Mouse (Mus musculus) myocyte (in vitro differentiated cells): ENCODE results near the gene Gm42906. TPM values are rescaled to one million over a fixed set of nuclear protein-coding genes. Genes with fewer than 3 reads are reported as not detected.

Source experiments
- H3K27me3 ChIP-seq: one replicate; pipeline ENCODE4 v1.6.1; 2011; ENCODE audit not compliant: control insufficient read depth, insufficient read depth, insufficient read length
- H3K36me3 ChIP-seq: one replicate; pipeline ENCODE4 v1.6.1; 2011; ENCODE audit not compliant: control insufficient read depth, insufficient read depth
- H3K4me2 ChIP-seq: one replicate; pipeline ENCODE4 v1.6.1; 2011; ENCODE audit warnings: low read depth, control low read depth
- H3K4me3 ChIP-seq: one replicate; pipeline ENCODE4 v1.5.1; 2011; ENCODE audit warnings: mild to moderate bottlenecking, control low read depth, moderate library complexity
- H3K79me2 ChIP-seq: one replicate; pipeline ENCODE4 v1.6.1; 2011; ENCODE audit not compliant: control insufficient read depth, insufficient read depth
- H3ac ChIP-seq: one replicate; pipeline ENCODE4 v1.6.1; 2011; ENCODE audit not compliant: control insufficient read depth, insufficient read length
- CEBPB ChIP-seq: IDR thresholded peaks from 2 replicates; pipeline ENCODE4 v1.6.1; 2011; ENCODE audit warnings: mild to moderate bottlenecking, moderate library complexity; ENCODE audit not compliant: poor library complexity, insufficient read depth, severe bottlenecking
- E2F4 ChIP-seq: IDR thresholded peaks from one replicate; pipeline ENCODE4 v1.6.1; 2011; ENCODE audit warnings: mild to moderate bottlenecking, control low read depth, moderate library complexity; ENCODE audit not compliant: insufficient read depth
- MAX ChIP-seq: IDR thresholded peaks from one replicate; pipeline ENCODE4 v1.6.1; 2011; ENCODE audit warnings: low read depth, mild to moderate bottlenecking, control low read depth
- MYOD1 ChIP-seq, 3 experiments: IDR thresholded peaks; one replicate each; pipeline ENCODE4 v1.6.1; 2011; ENCODE audit warnings: control low read depth in 2 of 3, low read depth in 2 of 3, mild to moderate bottlenecking in 2 of 3, moderate library complexity in 1 of 3; ENCODE audit not compliant: insufficient read length in 2 of 3, control insufficient read depth in 1 of 3
- MYOG ChIP-seq, 3 experiments: IDR thresholded peaks; one replicate each; pipeline ENCODE4 v1.6.1; 2011; ENCODE audit warnings: control low read depth in 2 of 3, low read depth in 2 of 3, mild to moderate bottlenecking in 2 of 3; ENCODE audit not compliant: insufficient read length in 2 of 3, control insufficient read depth in 1 of 3, insufficient read depth in 1 of 3
- POLR2A ChIP-seq: IDR thresholded peaks from one replicate; pipeline ENCODE4 v1.6.1; 2011; ENCODE audit warnings: low read depth, mild to moderate bottlenecking, control low read depth, moderate library complexity; ENCODE audit not compliant: insufficient read length
- POLR2AphosphoS2 ChIP-seq: IDR thresholded peaks from one replicate; pipeline ENCODE4 v1.6.1; 2011; ENCODE audit warnings: low read depth, control low read depth; ENCODE audit not compliant: insufficient read length
- REST ChIP-seq: IDR thresholded peaks from one replicate; pipeline ENCODE4 v1.6.1; 2011; ENCODE audit warnings: mild to moderate bottlenecking, control low read depth, moderate library complexity; ENCODE audit not compliant: insufficient read depth, insufficient read length
- SRF ChIP-seq: IDR thresholded peaks from one replicate; pipeline ENCODE4 v1.6.1; 2011; ENCODE audit warnings: low read depth; ENCODE audit not compliant: control insufficient read depth, insufficient read length
- TCF12 ChIP-seq: IDR thresholded peaks from one replicate; pipeline ENCODE4 v1.6.1; 2011; ENCODE audit warnings: mild to moderate bottlenecking, control low read depth; ENCODE audit not compliant: poor library complexity, insufficient read depth, severe bottlenecking
- TCF3 ChIP-seq: IDR thresholded peaks from one replicate; pipeline ENCODE4 v1.6.1; 2011; ENCODE audit warnings: low read depth, control low read depth; ENCODE audit not compliant: insufficient read length
- USF1 ChIP-seq: IDR thresholded peaks from one replicate; pipeline ENCODE4 v1.6.1; 2011; ENCODE audit warnings: low read depth, mild to moderate bottlenecking, control low read depth, moderate library complexity
- polyA plus RNA-seq: library from polyadenylated mRNA; unstranded; fragments of >200 nt; fragmentation: generic; extraction: Trizol; gene quantifications from one replicate; pipeline ENCODE4 v1.2.1, GENCODE M21; 2012; ENCODE audit warnings: missing spikeins

Gm42906 gene
- polyA plus RNA-seq, 1 experiment: not detected

DNA sequence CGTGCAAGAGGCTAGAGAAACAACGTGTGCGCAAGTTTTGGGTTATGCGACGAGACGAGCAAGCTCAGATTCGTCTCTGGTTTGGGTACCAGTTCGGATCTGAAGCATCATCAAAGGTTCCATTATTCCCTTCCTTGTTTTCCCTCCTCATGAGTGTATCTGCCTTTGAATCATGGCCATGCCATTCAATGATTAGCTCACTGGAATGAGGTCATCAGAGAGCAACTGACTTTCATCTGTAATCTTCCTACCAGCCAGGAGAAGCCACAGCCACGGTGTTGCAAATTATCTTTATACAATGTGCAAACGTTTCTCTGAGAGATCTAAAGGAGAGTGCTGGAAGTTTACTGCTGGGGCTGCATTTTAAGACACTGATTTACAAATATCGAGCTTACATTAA lies 240.6 kb downstream of the Gm42906 start:
- H3K4me2 ChIP-seq: peak overlapping the region; percentile 74
- TF ChIP-seq POLR2AphosphoS2: no peak
- no peak for TF ChIP-seq TCF3
- no peak for TF ChIP-seq REST
- no peak for TF ChIP-seq MYOG (IDR thresholded peaks at IDR 0.05; ENCODE audit: control insufficient read depth in 1 of 3, insufficient read depth in 1 of 3, insufficient read length in 2 of 3, low read depth in 2 of 3)
- TF ChIP-seq TCF12: no peak
- no peaks in the 10 kb centered on the region for H3K27me3 ChIP-seq
- peak overlapping the region; percentile 76 for H3K4me3 ChIP-seq
- peaks cover 6% of the 10 kb centered on the region for H3K36me3 ChIP-seq
- H3K79me2 ChIP-seq: peaks cover 76% of the 10 kb centered on the region
- H3ac ChIP-seq: no peak overlapping the region

DNA sequence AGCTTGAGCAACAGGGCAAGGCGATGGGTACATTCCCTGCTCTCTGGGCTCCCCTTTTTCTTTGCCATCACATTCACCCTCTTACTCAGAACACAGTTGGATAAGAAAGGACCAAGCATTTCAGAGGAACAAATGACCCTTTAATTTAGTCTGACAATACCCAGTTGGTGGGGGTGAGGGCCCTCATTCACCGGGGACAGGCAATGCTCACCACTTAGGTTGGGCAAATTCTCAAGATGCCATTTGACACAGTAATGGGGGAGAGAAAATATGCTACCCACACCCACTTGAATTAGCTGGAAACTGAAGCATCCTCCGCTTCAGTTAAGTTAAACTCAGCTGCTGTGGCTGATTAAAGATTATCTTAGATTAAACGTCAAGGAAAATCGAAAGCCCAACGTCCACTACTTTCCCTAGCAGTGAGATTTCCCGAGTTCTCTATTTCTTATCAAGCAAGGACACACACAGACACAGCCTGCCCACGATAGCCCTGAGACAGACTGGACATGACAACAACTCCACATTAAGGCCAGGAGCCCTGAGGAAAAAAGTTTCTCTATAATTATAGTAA lies 242.6 kb downstream of the Gm42906 start:
- Histone ChIP-seq H3K79me2 (peaks cover 96% of the 10 kb centered on the region), H3ac (no peak overlapping the region), H3K36me3 (peaks cover 14% of the 10 kb centered on the region), H3K27me3 (no peaks in the 10 kb centered on the region), H3K4me3 (peak overlapping the region; percentile 8), H3K4me2 (peak overlapping the region; percentile 74)
- TF ChIP-seq TCF12: no peak
- TF ChIP-seq POLR2A: peak; percentile 7

DNA sequence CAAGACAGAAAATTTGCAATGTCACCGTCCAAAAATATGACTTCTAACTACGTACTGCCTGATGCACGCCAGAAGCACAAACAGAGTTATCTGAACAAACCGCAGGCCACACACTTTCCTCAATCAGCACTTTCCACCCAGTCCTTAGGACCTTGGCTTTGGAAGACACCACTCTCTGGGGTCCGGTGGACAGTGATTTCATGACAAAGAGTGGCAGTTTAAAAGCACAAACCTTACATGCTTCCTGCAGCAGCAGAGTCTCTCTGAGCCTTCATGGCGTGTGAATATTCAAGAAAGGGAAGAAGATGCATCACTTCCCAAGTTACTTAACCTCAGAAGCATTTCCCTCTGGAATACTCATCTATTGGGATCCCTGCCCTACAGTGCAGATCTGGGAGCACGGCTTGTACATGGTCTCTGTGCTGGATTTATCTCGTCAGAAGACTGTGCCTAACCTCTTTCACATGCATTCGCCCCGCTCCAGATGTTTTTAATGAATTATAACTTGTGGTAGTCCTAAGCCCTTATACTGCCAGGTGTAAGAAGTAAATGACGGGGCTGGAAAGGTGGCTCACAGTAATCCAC lies 244.2 kb downstream of the Gm42906 start:
- no peak overlapping the region for H3K4me2 ChIP-seq
- H3K4me3 ChIP-seq: no peak overlapping the region
- TF ChIP-seq MYOD1 (IDR thresholded peaks at IDR 0.05; ENCODE audit: control insufficient read depth in 1 of 3, insufficient read length in 2 of 3, low read depth in 2 of 3) (no peak), POLR2AphosphoS2 (no peak), CEBPB (no peak), USF1 (no peak), E2F4 (no peak), MYOG (IDR thresholded peaks at IDR 0.05; ENCODE audit: control insufficient read depth in 1 of 3, insufficient read depth in 1 of 3, insufficient read length in 2 of 3, low read depth in 2 of 3) (no peak), TCF12 (no peak), TCF3 (no peak), SRF (no peak), MAX (no peak), POLR2A (no peak), REST (no peak)

DNA sequence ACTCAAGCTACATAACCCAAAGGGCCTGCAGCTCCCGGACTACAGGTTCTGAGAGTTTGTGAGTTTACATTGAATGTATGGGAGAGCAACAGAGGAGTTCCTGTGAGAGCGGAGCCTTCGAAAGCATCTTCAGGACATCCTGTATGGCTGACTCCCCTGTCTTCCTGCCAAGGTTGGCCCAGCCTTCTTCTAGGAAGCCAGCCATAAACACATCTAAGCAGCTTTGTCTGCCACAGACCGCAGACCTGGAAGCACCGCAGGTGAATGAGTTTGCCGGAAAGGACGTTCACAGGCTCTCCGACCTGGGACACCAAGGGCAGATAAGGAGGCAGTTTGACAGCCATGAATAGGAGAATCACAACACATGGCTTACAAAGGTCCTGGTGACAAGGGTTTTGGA lies 246.7 kb downstream of the Gm42906 start:
- H3ac ChIP-seq: no peak overlapping the region

More for the DNA sequence above, 244.2 kb downstream of the Gm42906 start:
- Histone ChIP-seq H3K36me3 (peaks cover 24% of the 10 kb centered on the region), H3K27me3 (no peaks in the 10 kb centered on the region), H3K79me2 (peaks cover 100% of the 10 kb centered on the region), H3ac (no peak overlapping the region)

DNA sequence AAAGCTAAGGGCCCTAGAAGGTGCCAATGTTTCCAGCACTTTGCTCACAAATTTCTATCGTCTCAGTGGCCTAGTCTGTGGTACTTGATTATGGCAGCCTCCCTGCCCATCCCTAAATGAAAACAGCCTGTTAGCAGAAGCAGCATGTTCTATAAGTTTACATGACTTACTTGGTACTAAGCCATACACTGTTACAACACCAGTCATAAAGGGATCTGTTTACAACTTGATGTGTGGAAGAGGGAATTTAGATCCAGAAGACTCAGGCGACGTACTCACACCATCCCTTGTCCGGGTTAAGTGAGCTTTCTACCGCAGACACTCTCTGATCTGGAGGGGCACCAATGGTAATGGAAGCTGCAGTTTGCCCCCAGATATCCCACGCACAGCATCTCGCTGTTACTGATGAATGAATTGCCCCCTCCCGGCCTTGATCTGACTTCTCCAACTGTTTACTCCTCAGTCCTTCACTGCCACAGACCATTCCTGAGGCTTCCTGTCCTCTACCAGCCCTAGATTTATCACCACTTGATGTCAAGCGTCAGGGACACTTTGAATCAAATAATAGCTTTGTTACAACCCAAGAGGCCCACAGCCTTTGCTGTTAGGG lies 247.7 kb downstream of the Gm42906 start:
- Histone ChIP-seq H3K4me3 (no peak overlapping the region), H3ac (no peak overlapping the region), H3K27me3 (no peaks in the 10 kb centered on the region), H3K4me2 (no peak overlapping the region), H3K36me3 (peaks cover 22% of the 10 kb centered on the region), H3K79me2 (peaks cover 100% of the 10 kb centered on the region)
- TF ChIP-seq MAX (no peak), CEBPB (no peak), TCF12 (no peak), MYOG (IDR thresholded peaks at IDR 0.05; ENCODE audit: control insufficient read depth in 1 of 3, insufficient read depth in 1 of 3, insufficient read length in 2 of 3, low read depth in 2 of 3) (no peak)

More for the DNA sequence above, 246.7 kb downstream of the Gm42906 start:
- Histone ChIP-seq H3K36me3 (peaks cover 22% of the 10 kb centered on the region), H3K79me2 (peaks cover 100% of the 10 kb centered on the region), H3K27me3 (no peaks in the 10 kb centered on the region), H3K4me2 (no peak overlapping the region), H3K4me3 (no peak overlapping the region)
- no peak for TF ChIP-seq POLR2AphosphoS2
- TF ChIP-seq TCF12: no peak
- no peak for TF ChIP-seq CEBPB
- no peak for TF ChIP-seq MYOD1 (IDR thresholded peaks at IDR 0.05; ENCODE audit: control insufficient read depth in 1 of 3, insufficient read length in 2 of 3, low read depth in 2 of 3)
- TF ChIP-seq TCF3: no peak
- TF ChIP-seq MYOG (IDR thresholded peaks at IDR 0.05; ENCODE audit: control insufficient read depth in 1 of 3, insufficient read depth in 1 of 3, insufficient read length in 2 of 3, low read depth in 2 of 3): no peak
- TF ChIP-seq MAX: no peak
- TF ChIP-seq E2F4: no peak
- TF ChIP-seq POLR2A: no peak
- no peak for TF ChIP-seq USF1
